Mouse (Mus musculus) intestine, embryonic 14.5 days (tissue): ENCODE measurements around the gene Emb. TPM values are rescaled to one million over a fixed set of nuclear protein-coding genes. Genes with fewer than 3 reads are reported as not detected.
"Not testable (repeated sequence)": the region's sequence is repeated elsewhere in the genome, so short reads cannot be mapped to it uniquely, and the experiment has no call there.

Source experiments
- ATAC-seq: fragments of 200-750 bp; cut with Nextera tagmentation; replicated peaks from 2 replicates; pipeline ENCODE4 v1.8.0; 2017; ENCODE audit warnings: low read depth, moderate number of reproducible peaks, moderate TSS enrichment, moderate library complexity; ENCODE audit not compliant: low FRiP score, low TSS enrichment
- DNase-seq: peaks from one replicate; pipeline ENCODE4 v3.0.0-alpha.2; 2018; ENCODE audit warnings: low spot score
- H3K27ac ChIP-seq: fragments of 300-500 bp; sonication (generic); 2 replicates; pipeline ENCODE4 v1.5.1; 2014; ENCODE audit warnings: low read depth, mild to moderate bottlenecking, control low read depth
- H3K27me3 ChIP-seq: fragments of 300-500 bp; sonication (generic); replicated peaks from 2 replicates; pipeline ENCODE4 v1.6.1; 2014; ENCODE audit warnings: low read length, control low read depth; ENCODE audit not compliant: control insufficient read depth, insufficient read depth
- H3K36me3 ChIP-seq: fragments of 300-500 bp; sonication (generic); 2 replicates; pipeline ENCODE4 v1.6.1; 2014; ENCODE audit warnings: low read length, control low read depth; ENCODE audit not compliant: control insufficient read depth, insufficient read depth
- H3K4me1 ChIP-seq: fragments of 300-500 bp; sonication (generic); replicated peaks from 2 replicates; pipeline ENCODE4 v1.6.1; 2014; ENCODE audit warnings: low read length, control low read depth, mixed read lengths; ENCODE audit not compliant: control insufficient read depth, insufficient read depth
- H3K4me2 ChIP-seq: fragments of 300-500 bp; sonication (generic); 2 replicates; pipeline ENCODE4 v1.6.1; 2014; ENCODE audit warnings: low read length
- H3K4me3 ChIP-seq: fragments of 300-500 bp; sonication (generic); 2 replicates; pipeline ENCODE4 v1.5.1; 2014; ENCODE audit warnings: low read depth, low read length, control low read depth, mixed read lengths
- H3K9ac ChIP-seq: fragments of 300-500 bp; sonication (generic); 2 replicates; pipeline ENCODE4 v1.6.1; 2014; ENCODE audit warnings: mild to moderate bottlenecking, low read length
- H3K9me3 ChIP-seq: fragments of 300-500 bp; sonication (generic); 2 replicates; pipeline ENCODE4 v1.6.1; 2016; ENCODE audit warnings: low read length, control low read depth; ENCODE audit not compliant: control insufficient read depth
- WGBS: fragments of 180-500 bp; shearing (Covaris S2); extraction: QIAGEN DNeasy Blood & Tissue Kit; methylation state at CpG from one replicate; pipeline ENCODE4 v1.1.7; 2014; 5-methylcytosine and 5-hydroxymethylcytosine counted together
- polyA plus RNA-seq: library from polyadenylated mRNA; unstranded; fragments of >200 nt; fragmentation: Nextera tagmentation; extraction: Ambion mirVana; gene quantifications from 2 replicates; pipeline ENCODE4 v1.2.1, GENCODE M21; 2014

Emb gene
- 8.9 and 11.3 TPM in 2 replicates for polyA plus RNA-seq

- DNase-seq (no peak), ATAC-seq (no peak)
- Histone ChIP-seq H3K9me3 (no peaks in the 10 kb centered on the region), H3K27me3 (no peaks in the 10 kb centered on the region), H3K27ac (no peak within 1 kb of the TSS), H3K9ac (no peak within 1 kb of the TSS), H3K4me1 (no peaks in the 10 kb centered on the region), H3K4me2 (no peak within 1 kb of the TSS), H3K4me3 (no peak within 1 kb of the TSS), H3K36me3 (no peaks in the 10 kb centered on the region)
- WGBS, result 59% methylated on average over 6 of the region's 6 CpGs
Observed at GRCm38 (mm10) chr13:117208236-117208635, at the start of gene Emb. Gene Emb, plus strand, starts transcription at chr13:117208536.

DNA sequence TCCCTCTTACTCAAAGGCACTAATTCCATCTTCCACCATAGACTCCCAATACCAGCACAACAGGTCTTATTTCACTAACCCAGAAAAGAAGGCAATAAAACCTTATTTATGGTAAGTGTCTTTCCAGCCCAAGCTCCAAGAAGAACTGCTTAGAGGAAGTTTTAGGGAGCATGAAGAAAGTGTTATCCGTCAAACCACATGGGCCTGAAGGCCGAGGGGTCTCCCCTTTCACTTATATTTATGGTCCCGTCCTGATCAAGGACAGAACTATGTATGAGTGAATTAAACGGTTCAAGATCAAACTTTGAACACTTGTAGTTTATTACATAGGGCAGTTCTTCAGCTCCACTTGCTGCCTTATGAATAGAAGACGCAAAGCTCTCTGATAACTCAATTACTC is 44.4 kb upstream of the Emb start:
- ATAC-seq (no peak), DNase-seq (no peak)
- Histone ChIP-seq H3K36me3 (no peaks in the 10 kb centered on the region), H3K4me1 (no peaks in the 10 kb centered on the region), H3K27me3 (no peaks in the 10 kb centered on the region), H3K4me2 (no peak overlapping the region), H3K27ac (no peak overlapping the region), H3K9ac (no peak overlapping the region), H3K9me3 (no peaks in the 10 kb centered on the region), H3K4me3 (no peak overlapping the region)
- WGBS, result 75% methylated on average over 5 of the region's 5 CpGs

- H3K27ac ChIP-seq, result no peak overlapping the region
- H3K9me3 ChIP-seq, result no peaks in the 10 kb centered on the region
- no peaks in the 10 kb centered on the region for H3K4me1 ChIP-seq
- no peaks in the 10 kb centered on the region for H3K36me3 ChIP-seq
- 92% methylated on average over 8 of the region's 8 CpGs for WGBS
- no peaks in the 10 kb centered on the region for H3K27me3 ChIP-seq
- H3K4me2 ChIP-seq, result no peak overlapping the region
- DNase-seq (no peak), ATAC-seq (no peak)
- no peak overlapping the region for H3K4me3 ChIP-seq
- no peak overlapping the region for H3K9ac ChIP-seq
Observed at GRCm38 (mm10) chr13:117165071-117165470, 43.3 kb upstream of the Emb start.

- DNase-seq, H3K4me3 ChIP-seq: not testable (repeated sequence)
- 76% methylated on average over 3 of the region's 3 CpGs for WGBS
Observed at GRCm38 (mm10) chr13:117180912-117181311, 27.4 kb upstream of the Emb start.

DNA sequence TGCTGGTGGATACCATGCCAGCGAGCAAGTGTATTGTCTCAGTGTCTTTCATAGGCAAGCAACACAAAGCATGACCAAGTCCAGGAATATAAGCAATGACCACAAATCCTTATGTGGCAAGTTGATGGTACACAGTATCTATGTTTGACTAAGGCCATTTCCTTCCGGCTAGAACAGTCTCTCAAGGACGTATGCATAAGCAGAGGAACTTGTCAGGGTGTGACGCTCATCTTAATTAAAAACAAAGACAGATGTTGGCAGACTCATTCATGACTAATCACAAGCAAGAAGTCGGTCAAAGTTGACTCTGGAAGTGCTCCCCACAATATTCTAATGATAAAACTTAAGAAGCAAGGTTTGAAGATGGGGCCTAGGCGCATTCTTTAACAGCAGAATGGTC is 25.0 kb upstream of the Emb start:
- Histone ChIP-seq H3K27me3 (no peaks in the 10 kb centered on the region), H3K9me3 (no peaks in the 10 kb centered on the region), H3K4me1 (no peaks in the 10 kb centered on the region), H3K36me3 (no peaks in the 10 kb centered on the region), H3K4me3 (no peak overlapping the region), H3K9ac (no peak overlapping the region), H3K27ac (no peak overlapping the region), H3K4me2 (no peak overlapping the region)
- ATAC-seq, result no peak
- WGBS, result 80% methylated on average over 6 of the region's 6 CpGs
- no peak for DNase-seq

More at GRCm38 (mm10) chr13:117180912-117181311, 27.4 kb upstream of the Emb start:
- H3K4me1 ChIP-seq, H3K4me2 ChIP-seq, H3K27ac ChIP-seq, H3K9ac ChIP-seq, ATAC-seq, H3K27me3 ChIP-seq, H3K9me3 ChIP-seq, H3K36me3 ChIP-seq: not testable (repeated sequence)

- H3K27ac ChIP-seq, result no peak overlapping the region
- DNase-seq (no peak), ATAC-seq (no peak)
- H3K27me3 ChIP-seq, result no peaks in the 10 kb centered on the region
- 82% methylated on average over 6 of the region's 6 CpGs for WGBS
- H3K9ac ChIP-seq, result no peak overlapping the region
- no peak overlapping the region for H3K4me3 ChIP-seq
- no peaks in the 10 kb centered on the region for H3K9me3 ChIP-seq
- H3K36me3 ChIP-seq, result no peaks in the 10 kb centered on the region
- no peak overlapping the region for H3K4me2 ChIP-seq
- H3K4me1 ChIP-seq, result no peaks in the 10 kb centered on the region
Observed at GRCm38 (mm10) chr13:117185329-117185728, 23.0 kb upstream of the Emb start.

DNA sequence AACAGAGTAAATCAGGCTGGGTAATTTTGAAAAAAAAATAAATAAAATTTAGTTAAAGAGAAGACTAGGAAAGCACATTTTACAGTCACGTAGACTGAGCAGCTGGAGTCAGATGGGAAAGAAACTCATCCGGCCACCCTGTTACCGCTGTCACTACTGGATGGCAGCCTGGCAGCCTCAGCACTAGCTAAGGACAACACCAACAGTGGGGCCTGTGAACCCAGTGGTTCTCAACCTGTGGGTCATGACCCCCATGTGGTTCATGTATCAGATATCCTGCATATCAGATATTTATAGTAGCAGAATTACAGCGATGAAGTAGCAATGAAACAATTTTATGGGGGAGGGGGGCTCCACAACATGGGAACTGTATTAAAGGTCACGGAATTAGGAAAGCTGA is 16.2 kb upstream of the Emb start:
- WGBS, result 90% methylated on average over 5 of the region's 5 CpGs
- DNase-seq (no peak), ATAC-seq (no peak)

DNA sequence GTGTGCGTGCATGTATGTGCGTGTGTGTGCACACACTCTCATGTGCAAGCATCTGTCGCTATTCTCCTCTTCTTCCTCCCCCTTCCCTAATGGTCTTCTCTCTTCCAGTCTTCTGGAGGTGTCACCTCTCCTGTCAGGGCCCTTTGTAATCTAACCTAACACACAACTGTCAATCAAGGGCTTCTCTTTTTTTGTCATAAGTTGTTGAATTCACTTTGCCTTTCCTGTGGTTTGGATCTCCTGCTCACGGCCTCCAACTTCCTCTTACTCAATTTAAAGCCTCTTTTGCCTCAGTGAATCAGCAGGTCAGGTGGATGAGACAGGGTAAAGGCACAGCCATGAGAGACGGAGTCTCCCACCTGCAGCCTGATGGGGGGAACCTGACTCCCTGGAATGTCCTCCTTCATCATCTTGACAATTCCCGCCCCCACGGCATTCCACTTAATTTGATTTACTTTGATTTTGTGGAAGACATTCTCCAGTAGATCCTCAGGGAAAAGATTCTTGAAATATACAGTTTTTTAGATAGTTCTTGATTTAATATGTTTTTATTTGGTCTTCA is 14.8 kb upstream of the Emb start:
- no peak for ATAC-seq
- no peak overlapping the region for H3K27ac ChIP-seq
- no peaks in the 10 kb centered on the region for H3K4me1 ChIP-seq
- no peaks in the 10 kb centered on the region for H3K36me3 ChIP-seq
- no peaks in the 10 kb centered on the region for H3K9me3 ChIP-seq
- 69% methylated on average over 7 of the region's 7 CpGs for WGBS
- H3K27me3 ChIP-seq, result no peaks in the 10 kb centered on the region
- no peak overlapping the region for H3K4me3 ChIP-seq
- no peak overlapping the region for H3K4me2 ChIP-seq
- H3K9ac ChIP-seq, result no peak overlapping the region
- no peak for DNase-seq

More for the DNA sequence above, 16.2 kb upstream of the Emb start:
- no peak overlapping the region for H3K4me2 ChIP-seq
- no peaks in the 10 kb centered on the region for H3K36me3 ChIP-seq
- no peak overlapping the region for H3K9ac ChIP-seq
- H3K4me3 ChIP-seq, result no peak overlapping the region
- no peaks in the 10 kb centered on the region for H3K4me1 ChIP-seq
- no peaks in the 10 kb centered on the region for H3K27me3 ChIP-seq
- H3K9me3 ChIP-seq, result no peaks in the 10 kb centered on the region
- no peak overlapping the region for H3K27ac ChIP-seq
